Mouse (Mus musculus): ENCODE measurements around the gene Heg1. TPM values are rescaled to one million over a fixed set of nuclear protein-coding genes. Genes with fewer than 3 reads are reported as not detected.
A peak's percentile ranks its signal among the peaks of the same experiment; 100 is the strongest.

The Heg1 gene
- 10 to 100 TPM; 21.8 to 26.4 TPM for total RNA-seq (2021)

DNA sequence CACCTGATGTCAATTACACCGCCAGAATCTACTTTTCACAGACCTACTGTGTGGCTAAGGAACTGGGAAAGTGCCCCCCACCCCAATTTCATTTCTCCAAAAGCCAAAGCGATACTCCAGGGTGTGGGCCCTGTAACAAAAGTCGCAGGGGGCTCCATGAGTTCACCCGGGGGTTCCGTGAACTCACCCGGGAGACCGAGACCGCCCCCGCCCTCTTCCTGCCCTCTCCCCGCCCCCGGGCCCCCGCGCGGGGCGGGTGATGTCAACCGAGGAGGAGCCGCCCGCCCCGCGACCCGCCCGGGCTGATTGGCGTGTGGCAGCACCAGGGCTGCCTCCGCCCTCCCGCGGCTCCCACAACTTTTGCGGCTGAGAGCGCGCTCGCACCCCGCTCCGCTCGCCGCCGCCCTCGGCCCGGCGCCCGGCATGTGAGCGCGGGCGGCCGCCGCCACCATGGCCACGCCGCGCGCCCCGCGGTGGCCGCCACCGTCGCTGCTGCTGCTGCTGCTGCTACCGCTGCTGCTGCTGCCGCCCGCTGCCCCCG, at the start of gene Heg1:
TSS of gene Heg1 (plus strand) at position 209 of the 541 bp plus-strand sequence.
- DNase-seq: peak; percentile 47 to 59

DNA sequence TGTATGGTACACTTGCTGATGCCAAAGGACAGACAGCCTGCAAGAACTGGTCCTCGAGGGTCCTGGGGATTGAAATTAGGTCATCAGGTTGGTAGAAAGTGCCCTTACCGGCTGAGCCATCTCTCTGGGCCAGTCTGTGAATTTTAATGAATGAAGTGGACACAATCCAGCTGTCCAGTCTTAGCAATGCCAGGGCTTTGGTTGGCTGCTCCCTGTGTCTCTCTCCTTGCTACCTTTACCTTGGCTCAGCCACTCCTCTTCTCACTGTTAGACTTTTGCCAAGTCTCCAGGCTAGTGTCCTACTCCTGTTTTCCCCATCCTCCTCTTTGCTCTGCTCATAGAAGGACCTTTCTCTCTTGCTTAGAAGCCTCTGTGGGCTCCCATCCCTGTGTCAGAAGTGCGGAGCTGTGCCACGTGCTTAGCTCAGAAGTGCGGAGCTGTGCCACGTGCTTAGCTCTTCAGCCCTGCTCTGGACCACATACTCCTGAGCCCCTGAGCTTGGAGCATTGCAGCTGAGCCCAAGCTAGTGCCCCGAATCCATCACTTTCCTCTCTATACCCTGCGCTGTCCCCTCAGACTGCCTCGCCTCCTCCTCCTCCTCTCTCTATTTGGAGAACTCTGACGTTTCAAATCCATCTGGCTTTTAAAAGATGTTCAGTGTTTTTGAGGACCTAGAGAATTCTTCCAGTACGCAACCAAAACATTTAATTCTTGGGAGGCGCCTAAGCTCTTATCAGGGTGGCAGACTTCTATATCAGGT, 48.2 kb upstream of the Heg1 start:
- peak in 1 of 2 experiments; percentile 10 for DNase-seq

DNA sequence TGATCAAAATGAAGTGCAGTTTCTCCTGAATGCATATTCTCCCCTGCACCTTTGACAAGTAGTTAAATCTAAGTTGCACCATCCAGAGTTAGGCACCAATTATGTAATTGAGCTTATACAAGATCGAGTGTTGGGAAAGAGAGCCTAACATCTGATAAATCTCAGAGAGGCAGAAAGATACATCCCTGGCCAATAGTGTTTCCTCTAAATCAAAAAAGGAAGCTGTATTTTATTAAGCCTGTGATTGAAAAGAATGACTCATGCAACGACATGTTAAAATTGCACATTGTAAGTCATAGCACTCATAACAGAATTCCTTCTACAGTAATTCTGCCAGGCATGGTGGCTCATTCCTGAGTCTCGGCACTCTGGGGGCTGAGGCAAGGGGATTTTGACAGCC, 42.4 kb upstream of the Heg1 start:
- DNase-seq: no peak

DNA sequence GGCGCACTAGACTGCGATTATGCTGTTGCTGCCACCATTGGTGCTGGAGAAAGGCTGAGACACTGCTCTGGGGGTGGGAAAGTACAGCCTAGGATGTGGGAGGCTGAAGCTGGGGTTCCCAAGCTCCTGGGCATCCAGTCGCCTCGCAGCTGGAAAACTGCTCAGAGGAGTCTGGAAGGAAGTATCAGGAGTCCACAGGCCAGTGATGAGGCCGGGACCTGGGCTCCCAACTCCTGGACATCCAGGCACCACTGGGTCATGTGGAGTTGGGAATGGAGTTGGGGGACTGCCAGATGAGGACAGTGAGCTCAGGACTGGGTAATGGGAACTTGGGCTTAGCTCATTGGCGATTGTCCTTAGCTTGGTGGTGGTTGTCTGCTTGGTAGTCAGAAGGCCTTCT, 31.1 kb upstream of the Heg1 start:
- DNase-seq: no peak

DNA sequence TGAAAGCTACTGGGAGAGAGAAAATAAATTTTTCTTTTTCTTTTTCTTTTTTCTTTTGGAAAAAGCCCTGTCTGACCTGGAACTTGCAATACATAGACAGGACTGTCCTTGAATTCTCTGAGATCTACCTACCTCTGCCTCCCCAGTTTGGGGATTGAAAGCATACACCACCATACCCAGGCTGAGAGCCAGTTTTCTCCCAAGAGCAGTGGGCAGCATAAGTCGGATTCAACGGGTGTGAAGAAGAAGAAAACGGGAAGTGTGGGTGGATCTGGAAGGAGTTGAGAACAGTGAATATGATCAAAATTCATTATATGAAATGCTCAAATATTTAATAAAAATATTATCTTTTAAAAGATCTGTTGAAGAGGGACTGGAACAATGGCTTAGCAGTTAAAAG, 28.7 kb upstream of the Heg1 start:
- no peak for DNase-seq

DNA sequence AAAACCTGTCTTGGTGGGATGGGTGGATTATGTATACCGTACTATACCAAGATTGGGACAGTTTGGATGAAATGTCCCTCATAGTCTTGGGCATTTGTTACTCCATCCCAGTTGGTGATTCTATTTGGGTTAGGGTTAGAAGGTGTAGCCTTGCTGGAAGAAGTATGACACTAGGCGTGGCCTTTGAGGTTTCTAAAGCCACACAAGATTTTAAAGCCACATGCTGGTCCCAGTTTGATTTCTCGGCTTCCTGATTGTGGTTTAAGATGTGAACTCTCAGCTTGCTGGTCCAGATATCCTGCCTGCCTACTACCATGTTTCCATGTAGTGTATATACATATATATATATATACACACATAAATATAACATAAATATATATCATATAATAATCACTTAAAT, 27.0 kb upstream of the Heg1 start:
- DNase-seq: no peak

DNA sequence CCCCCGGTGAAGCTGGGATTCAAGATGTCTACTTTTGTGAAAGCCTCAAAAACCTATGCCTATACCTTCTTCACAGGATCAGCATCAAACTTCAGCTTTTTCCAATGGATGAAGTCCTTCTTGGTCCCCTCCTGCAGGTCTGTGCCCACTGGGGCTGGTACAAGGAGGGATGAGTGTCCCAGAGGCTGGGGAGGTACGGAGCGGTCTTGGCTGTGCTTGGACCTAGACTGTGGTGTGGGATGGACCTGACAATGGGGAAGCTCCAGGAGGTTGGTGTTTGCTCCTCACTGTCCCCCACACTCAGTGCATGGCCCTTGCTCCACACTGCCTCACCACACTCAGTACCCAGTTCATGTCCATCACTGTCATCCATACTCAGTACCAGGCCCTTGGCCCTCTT, 26.0 kb upstream of the Heg1 start:
- no peak for DNase-seq

DNA sequence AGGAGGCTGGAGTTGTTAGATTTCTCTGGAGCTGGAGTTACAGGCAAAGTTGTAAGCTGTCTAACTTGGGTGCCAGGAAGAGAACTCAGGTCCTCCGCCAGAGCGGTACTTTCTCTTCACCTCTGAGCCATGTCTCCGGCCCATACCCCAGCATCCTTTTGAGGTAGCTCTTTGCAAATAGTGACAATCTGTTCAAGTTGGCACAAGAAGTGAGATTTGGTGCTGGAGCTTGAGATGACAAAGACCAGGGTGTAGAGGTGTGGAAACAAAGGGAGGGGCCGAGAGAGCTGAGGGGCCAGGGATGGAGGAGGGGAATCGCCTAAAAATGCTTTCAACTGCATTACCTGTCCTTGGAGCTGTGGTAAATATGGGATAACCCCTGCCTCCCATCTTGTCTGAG, 24.6 kb upstream of the Heg1 start:
- no peak for DNase-seq

DNA sequence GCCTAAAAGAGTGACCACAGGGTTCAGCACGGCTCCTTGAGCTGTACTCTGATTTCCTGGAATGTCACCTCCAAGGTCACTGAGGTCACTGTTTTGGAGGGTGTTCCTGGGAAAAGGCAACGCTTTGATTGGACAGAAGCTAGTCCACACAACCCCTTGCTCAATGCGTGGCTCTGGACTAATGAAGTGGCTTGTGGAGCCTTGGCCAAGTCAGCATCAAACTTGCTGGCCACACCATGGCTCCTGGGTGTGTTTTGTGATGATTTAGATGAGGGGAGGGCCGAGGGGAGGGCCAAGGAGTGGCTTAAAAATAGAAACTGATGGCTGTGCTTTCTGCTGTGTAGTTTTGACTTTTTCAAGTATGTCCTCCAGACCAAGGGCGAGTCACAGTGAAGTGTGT, 24.0 kb upstream of the Heg1 start:
- no peak for DNase-seq

DNA sequence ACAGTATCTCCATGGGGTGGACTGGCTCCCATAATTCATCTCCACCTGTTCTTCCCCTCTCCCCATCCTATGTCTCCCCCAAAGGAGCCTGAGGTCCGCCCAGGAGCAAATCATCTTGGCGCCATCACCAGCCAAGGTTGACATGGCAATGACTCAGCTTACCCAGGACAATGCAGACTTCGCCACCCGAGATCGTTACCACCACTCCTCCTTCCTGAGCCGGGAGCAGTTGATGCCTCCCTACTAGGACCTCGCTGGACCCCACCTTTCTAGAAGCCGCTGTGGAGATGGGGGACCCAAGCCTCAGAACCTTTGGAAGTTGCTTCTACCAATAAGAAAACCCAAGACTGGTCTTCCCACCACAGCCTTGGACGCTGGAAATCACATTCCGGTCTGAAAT, 21.3 kb upstream of the Heg1 start:
- no peak for DNase-seq

DNA sequence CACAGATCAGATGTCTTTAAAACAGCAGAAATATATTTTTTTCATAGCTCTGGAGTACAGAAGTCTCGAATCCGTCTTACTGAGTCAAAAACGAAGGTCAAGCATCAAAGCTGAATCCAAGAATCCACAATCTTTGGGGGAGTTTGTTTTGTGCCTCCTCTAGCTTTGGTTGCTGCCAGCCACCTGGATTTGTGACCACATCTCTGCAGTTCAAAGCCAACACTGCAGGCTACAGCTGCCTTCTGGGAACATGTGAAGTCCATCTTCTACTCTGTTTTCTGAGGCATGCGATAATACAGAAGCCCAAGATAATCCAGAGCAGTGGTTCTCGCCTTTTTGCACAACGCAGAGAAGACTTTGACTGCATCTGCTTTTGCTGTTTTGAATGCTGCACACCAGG, 17.9 kb upstream of the Heg1 start:
- DNase-seq: no peak

DNA sequence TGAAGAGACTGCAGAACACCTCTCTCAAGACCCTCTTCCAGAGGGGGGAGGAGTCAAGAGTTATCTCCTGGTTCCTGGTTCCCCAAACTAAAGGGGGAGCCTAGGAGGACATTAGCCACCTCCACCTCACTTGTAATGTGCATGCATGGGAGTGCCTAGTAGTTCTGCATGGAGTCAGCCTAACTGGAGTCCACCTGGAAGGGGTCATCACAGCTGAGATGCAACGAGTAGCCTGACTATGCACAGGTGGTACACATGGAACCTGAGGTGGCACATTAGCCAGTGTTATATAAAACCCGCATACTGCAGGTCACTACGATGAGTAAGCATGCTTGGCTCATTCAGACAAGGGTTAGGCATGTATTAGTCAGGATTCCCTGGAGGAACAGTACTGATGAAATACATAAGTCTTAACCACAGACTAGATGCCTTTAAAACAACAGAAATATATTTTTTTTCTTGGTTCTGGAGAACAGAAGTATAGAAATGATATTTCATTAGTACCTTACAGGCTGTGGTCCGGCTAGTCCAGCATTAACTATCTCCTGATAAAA, 17.1 kb upstream of the Heg1 start:
- DNase-seq: no peak

DNA sequence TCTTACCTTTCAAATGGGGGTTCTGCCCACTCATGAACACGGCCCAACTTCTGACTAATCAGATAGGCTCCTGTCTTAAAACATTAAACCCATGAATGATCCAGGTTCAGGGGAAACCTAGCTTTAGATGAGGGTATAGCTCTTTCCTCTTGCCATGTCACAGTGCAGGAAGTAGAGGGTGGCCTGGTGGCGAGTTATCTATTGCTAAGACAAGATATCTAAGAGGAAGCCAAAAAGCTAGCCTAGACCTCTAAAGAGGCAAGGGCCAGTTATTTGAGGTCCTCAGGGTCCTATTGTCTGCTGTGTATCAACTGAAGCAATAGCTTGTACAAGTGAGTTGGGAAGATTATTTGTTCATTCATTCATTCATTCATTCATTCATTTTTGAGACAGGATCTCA, 15.7 kb upstream of the Heg1 start:
- no peak for DNase-seq

DNA sequence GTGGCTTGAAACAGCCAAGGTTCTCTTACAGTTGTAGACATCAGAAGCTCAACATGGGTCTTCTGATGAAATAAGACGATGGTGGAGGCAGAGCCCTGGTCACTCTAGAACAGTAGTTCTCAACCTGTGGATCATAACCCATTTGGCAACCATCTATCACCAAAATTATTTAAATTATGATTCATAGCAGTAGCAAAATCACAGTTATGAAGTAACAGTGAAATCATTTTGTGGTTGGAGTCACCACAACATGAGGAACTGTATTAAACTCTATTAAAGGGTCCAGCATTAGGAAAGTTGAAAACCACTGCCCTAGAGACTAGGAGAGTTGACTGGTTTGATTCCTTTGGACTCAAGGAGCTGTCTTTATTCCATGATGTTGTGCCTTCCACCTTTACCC, 15.1 kb upstream of the Heg1 start:
- no peak for DNase-seq

DNA sequence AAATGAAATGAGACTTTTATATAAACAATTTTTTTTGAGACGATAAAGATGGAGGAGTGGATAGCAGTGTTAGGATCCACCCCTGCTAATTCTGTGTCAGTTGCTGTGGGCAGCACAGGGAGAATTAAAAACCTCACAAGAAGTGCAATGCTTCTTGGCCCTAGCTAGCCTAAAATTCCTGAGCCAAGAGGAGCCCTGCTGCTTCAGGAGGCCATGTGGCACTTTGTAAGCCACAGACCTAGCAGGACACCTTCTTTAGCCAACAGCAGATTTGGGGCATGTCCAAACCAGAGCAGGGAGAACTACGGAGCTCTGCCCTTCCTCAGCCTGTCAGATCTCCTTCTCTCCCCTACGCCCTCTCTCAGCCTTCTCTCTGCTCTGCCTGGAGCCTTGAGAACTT, 13.8 kb upstream of the Heg1 start:
- no peak for DNase-seq

DNA sequence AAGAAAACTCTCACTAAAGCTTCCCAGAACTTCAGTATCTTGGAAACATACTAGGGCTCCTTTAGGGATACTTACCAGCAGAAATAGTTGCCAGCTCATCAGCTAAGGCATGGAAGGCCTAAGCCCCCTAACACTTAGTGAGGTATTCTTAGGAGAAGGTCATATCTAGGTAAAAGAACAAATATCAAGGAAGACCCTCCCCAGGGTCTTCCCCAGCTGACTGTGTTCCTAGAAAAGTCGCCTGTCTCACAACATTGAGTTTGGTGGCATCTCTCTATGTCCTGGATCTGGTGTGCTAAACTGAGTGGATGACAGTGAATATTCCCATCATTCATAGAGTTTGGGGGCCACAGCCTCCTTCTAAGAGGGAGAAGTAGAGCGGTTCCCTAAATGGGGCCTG, 13.2 kb upstream of the Heg1 start:
- no peak for DNase-seq

DNA sequence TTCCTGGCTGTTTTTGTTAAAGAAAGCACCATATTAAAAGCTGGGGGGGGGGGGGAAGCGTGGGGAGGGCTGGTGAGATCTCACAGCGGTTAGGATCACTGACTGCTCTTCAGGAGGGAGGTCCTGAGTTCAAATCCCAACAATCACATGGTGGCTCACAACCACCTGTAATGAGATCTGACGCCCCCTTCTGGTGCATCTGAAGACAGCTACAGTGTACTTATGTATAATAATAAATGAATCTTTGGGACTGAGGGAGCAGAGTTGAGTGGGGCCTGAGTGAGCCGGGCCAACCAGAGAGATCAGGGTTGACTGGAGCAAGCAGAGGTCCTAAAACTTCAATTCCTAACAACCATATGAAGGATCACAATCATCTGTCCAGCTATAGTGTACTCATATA, 12.0 kb upstream of the Heg1 start:
- no peak for DNase-seq

DNA sequence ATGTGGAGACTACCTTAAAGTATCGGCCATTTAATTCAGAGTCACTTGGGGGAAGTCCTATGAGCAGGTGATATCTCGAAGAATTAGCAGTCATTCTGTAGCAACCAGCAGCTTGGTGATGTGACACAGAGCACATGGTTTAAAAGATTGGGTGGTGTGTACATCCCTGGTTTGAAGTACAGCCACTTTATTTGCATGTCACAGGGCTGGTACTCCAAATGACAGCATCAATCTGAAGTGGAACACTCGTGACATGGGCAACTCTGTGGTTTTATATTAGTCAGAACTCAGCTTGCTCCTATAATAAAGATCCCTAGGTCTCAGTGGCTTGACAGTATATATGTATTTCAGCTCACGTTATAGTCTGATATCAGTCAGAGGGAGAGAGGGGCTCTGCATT, 11.5 kb upstream of the Heg1 start:
- no peak for DNase-seq

DNA sequence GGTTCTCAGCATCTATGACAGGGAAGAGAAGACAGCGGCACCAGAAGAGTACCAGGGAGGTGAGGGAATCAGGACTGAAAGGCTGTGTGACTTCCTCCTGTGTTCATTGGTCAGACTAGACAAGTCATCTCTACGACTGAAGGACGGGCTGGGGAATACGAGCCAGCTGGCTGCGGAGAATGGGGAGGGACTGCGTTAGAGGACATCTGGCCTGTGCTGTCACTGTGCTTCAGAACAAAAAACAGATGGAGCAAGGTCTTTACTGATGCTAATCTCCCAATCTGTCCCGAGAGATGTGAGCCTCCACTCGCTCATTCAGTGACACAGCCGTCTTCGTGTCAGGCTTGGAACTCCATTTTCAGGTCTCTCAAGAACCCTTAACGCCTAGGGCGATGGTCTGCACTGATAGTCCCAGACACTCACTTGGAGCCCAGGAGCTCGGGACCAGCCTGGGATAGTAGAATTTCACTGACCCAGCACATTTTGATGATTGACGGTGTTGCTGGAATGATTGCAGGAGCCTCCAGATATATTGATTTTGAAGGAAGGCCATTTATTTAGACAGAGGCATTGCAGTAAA, 10.6 kb upstream of the Heg1 start:
- peak; percentile 21 to 41 for DNase-seq

DNA sequence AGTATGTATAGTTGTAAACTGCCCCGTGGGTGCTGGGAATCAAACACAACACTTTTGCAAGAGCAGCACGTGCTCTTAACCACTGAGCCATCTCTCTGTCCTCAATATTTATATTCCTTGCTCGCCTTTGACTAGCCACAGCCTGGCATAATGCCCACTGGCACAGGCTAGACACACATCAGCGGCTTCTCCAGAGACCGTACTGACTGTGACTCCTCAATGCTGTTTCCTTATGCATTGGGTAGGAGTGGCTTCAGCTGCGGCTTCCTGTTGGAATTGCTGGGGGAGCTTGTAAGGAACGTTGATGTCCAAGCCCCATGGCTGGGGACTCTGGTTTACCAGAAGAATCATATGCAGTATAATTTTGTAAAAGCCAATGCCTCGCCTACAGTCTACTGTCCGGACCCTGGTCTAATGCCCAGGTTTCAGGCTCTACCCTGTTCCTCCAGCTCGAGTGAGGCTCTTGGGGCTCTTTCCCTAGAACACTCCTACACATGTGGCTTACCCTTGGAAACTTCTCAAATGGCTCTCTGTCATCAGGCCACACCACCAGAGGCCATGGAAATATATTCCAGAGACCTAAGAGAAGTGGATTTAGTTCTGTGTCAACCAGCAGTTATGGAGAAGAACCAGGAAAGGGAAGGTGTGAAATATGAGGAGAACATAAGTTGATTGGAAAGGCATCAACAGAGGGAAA, 8.9 kb upstream of the Heg1 start:
- no peak for DNase-seq

DNA sequence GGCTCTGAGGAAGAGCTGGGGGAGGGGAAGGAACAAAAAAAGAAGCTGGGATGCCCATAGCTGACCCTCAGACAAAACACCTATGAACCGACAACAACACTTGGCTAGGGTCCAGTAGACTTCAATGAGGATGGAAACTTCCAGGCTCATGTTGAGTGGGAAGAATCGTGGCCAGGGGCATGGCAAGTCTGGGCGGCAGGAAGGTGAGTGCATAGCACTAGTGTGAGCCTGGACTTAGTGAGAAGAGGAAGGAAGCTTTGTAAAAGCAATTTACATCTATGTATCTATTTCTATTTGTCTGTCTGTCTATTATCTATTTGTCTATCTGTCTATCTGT, 8.4 kb upstream of the Heg1 start:
- no peak for DNase-seq

DNA sequence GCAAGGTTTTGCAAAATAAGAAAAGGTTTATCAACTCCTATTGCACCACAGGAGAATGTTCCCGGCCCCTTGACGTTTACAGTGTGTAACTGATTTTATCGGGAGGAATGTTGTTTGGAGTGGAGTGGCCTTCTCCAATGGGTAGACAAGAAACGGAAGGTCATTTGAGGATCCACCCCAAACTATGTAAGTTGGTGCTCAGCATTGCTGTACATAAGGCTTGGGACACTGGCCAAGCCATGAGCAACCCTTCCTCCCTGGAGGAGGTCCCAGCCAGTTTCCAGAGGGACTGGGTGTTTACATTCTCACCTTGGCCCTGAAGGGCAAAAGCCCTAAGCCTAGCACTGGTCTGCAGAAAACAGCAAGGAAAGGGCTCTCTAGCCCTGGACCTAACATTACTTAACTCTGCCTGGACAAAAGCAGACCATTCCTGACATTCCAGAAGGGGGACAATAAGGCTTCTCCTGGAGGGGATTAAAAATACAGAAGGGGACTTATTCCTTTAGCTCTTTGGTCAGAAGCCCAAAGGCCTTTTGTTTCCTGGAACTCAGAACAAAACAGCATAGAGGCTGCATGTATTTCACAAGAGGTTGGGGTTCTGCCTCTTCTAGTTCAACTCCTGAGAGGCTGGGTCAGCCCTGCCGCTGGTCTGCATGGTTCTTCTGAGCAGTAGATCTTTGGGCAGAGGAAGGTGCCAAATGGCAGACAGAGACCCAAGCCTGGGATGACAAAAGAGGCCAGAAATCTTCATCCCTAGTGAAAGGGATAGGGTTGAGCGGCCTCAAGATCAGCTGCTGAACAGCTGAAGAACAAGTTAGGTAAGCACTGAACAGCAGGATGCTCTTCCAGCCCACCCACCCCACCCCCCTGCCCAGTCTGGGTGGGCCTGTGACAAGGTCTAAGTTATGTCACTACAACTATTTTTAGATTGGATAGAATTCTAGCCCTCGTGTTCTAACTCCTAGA, 7.5 kb upstream of the Heg1 start:
- no peak for DNase-seq
